Mouse (Mus musculus): Measurements from ENCODE around the gene Fgfbp3.
"Not testable (repeated sequence)": the region's sequence is repeated elsewhere in the genome, so short reads cannot be mapped to it uniquely, and the experiment has no call there.

Gene Fgfbp3

GRCm38 (mm10) chr19:36910424-36911045, 8.9 kb downstream of the Fgfbp3 start:
- DNase-seq (ENCODE audit: low read depth, low spot score): no peak

GRCm38 (mm10) chr19:36909676-36910292, 9.6 kb downstream of the Fgfbp3 start:
- peak; percentile 66 for DNase-seq (ENCODE audit: low read depth, low spot score)

GRCm38 (mm10) chr19:36909150-36909549, 10.3 kb downstream of the Fgfbp3 start:
- DNase-seq (ENCODE audit: low read depth, low spot score): no peak

- DNase-seq (ENCODE audit: low read depth, low spot score): peak; percentile 81
Observed at GRCm38 (mm10) chr19:36904211-36905007, 15.0 kb downstream of the Fgfbp3 start.

- DNase-seq (ENCODE audit: low read depth, low spot score): no peak
Observed at GRCm38 (mm10) chr19:36903377-36903776, 16.0 kb downstream of the Fgfbp3 start.

- DNase-seq (ENCODE audit: low read depth, low spot score): peak; percentile 26
Observed at GRCm38 (mm10) chr19:36897778-36898177, 21.6 kb downstream of the Fgfbp3 start.

GRCm38 (mm10) chr19:36896791-36897569, 22.4 kb downstream of the Fgfbp3 start:
- DNase-seq (ENCODE audit: low read depth, low spot score): peak; percentile 16

GRCm38 (mm10) chr19:36891746-36892145, 27.7 kb downstream of the Fgfbp3 start:
- no peak for DNase-seq (ENCODE audit: low read depth, low spot score)

- DNase-seq (ENCODE audit: low read depth, low spot score): no peak
Observed at GRCm38 (mm10) chr19:36887706-36888105, 31.7 kb downstream of the Fgfbp3 start.

GRCm38 (mm10) chr19:36886316-36886715, 33.1 kb downstream of the Fgfbp3 start:
- peak; percentile 23 for DNase-seq (ENCODE audit: low read depth, low spot score)

GRCm38 (mm10) chr19:36883119-36883518, 36.3 kb downstream of the Fgfbp3 start:
- DNase-seq (ENCODE audit: low read depth, low spot score): peak; percentile 45

- no peak for DNase-seq (ENCODE audit: low read depth, low spot score)
Observed at GRCm38 (mm10) chr19:36878743-36879495, 40.5 kb downstream of the Fgfbp3 start.

GRCm38 (mm10) chr19:36877329-36877728, 42.1 kb downstream of the Fgfbp3 start:
- no peak for DNase-seq (ENCODE audit: low read depth, low spot score)

GRCm38 (mm10) chr19:36874651-36875050, 44.8 kb downstream of the Fgfbp3 start:
- DNase-seq (ENCODE audit: low read depth, low spot score): no peak

GRCm38 (mm10) chr19:36868675-36869074, 50.7 kb downstream of the Fgfbp3 start:
- not testable (repeated sequence) for DNase-seq (ENCODE audit: low read depth, low spot score)

Measured in forelimb bud, embryonic 11.5 days (tissue).